ENCODE assay signal across 27 mouse cellular contexts in the genomic region with DNA sequence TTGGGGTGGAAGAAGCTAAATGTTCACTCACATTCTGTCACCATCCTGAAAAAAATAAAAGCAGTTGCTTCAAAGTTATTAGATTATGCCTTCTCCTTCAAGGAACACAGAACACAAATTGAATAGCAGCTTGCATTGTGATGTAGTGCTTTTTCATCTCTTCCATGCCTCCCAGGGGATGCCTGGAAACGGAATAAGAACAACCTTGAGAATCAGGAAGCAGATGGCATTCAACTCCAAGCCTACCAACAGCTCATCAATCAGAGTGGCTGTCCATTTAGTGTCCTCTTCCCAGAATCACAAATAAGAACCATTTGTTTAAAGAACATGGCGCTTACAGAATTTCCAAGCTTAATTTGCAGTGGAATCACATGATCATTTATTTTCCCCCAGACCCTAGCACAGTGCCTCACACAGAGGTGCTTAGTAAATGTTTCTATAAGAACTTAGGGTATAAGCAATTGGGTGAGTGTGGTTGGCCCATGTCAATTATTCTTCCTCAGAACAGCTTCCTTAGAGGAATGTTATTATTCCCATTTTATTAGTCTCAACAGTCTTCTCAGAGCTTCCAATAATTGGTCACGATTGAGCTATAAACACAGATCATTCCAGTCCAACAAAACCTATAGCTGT.
A peak's percentile ranks its signal among the peaks of the same experiment; 100 is the strongest.
DNase-seq lines count a peak whose midpoint lies in the region; ATAC-seq and TF ChIP-seq lines count a peak whose summit lies in the region.
"Had no signal": no experiment of that assay in that cellular context is flagged by ENCODE, and none has a peak within 500 bp of the region (broad histone marks: within the 10 kb centered on the region; RNA-seq: fewer than 3 reads in every experiment).

No protein-coding gene starts in this region.

- 43% methylated on average over 3 of the region's 3 CpGs for WGBS in hindbrain, embryonic 11.5 days
- 71% methylated on average over 3 of the region's 3 CpGs for WGBS in hindbrain, embryonic 10.5 days
- WGBS in midbrain, postnatal 0 days, result 68% methylated on average over 3 of the region's 3 CpGs
- WGBS in midbrain, embryonic 10.5 days, result 83% methylated on average over 3 of the region's 3 CpGs

- H3K4me1 ChIP-seq in hindbrain, embryonic 11.5 days (replicated peaks; ENCODE audit: control insufficient read depth, insufficient read depth, low read length), result no peaks in the 10 kb centered on the region
- H3K4me1 ChIP-seq in hindbrain, embryonic 10.5 days (replicated peaks), result no peaks in the 10 kb centered on the region
- H3K4me1 ChIP-seq in midbrain, postnatal 0 days (ENCODE audit: insufficient read depth, low read length), result no peaks in the 10 kb centered on the region
- H3K4me1 ChIP-seq in midbrain, embryonic 10.5 days, result no peaks in the 10 kb centered on the region
- H3K4me1 ChIP-seq: embryonic facial prominence, embryonic 12.5 days; heart, embryonic 13.5 days; intestine, embryonic 15.5 days; limb, embryonic 15.5 days; liver, embryonic 13.5 days had no signal

- peak; percentile 66; the same call in 1 of the 2 replicates for ATAC-seq in hindbrain, embryonic 11.5 days (ENCODE audit: low FRiP score)
- no peak for ATAC-seq in midbrain, postnatal 0 days (ENCODE audit: low FRiP score)
- ATAC-seq: forebrain, embryonic 14.5 days; intestine, embryonic 15.5 days; midbrain, embryonic 16.5 days had no signal

- intact Hi-C loops in gastrocnemius, postnatal 14 days (cut with DNase I; ENCODE audit: low total_unique reads), result no loop called here

- H3K27ac ChIP-seq in hindbrain, embryonic 11.5 days (ENCODE audit: low read depth, low read length), result no peak overlapping the region
- no peak overlapping the region for H3K27ac ChIP-seq in hindbrain, embryonic 10.5 days
- no peak overlapping the region for H3K27ac ChIP-seq in midbrain, postnatal 0 days (ENCODE audit: low read depth, low read length)
- no peak overlapping the region for H3K27ac ChIP-seq in midbrain, embryonic 10.5 days (replicated peaks)
- H3K27ac ChIP-seq: embryonic facial prominence, embryonic 12.5 days; heart, adult 2 months; heart, embryonic 13.5 days; intestine, embryonic 15.5 days; limb, embryonic 15.5 days; liver, embryonic 13.5 days; macrophage had no signal

- H3K36me3 ChIP-seq in hindbrain, embryonic 11.5 days (ENCODE audit: control insufficient read depth, insufficient read depth, low read length), result no peaks in the 10 kb centered on the region
- H3K36me3 ChIP-seq in hindbrain, embryonic 10.5 days, result no peaks in the 10 kb centered on the region
- H3K36me3 ChIP-seq in midbrain, postnatal 0 days (ENCODE audit: insufficient read depth, low read length), result no peaks in the 10 kb centered on the region
- no peaks in the 10 kb centered on the region for H3K36me3 ChIP-seq in midbrain, embryonic 10.5 days
- H3K36me3 ChIP-seq: embryonic facial prominence, embryonic 12.5 days; heart, embryonic 13.5 days; intestine, embryonic 15.5 days; limb, embryonic 15.5 days; liver, embryonic 13.5 days had no signal

- no peak for TF ChIP-seq CTCF in midbrain, postnatal 0 days (IDR thresholded peaks at IDR 0.05)

- no peaks in the 10 kb centered on the region for H3K9me3 ChIP-seq in hindbrain, embryonic 11.5 days (ENCODE audit: control insufficient read depth, low read length)
- peaks cover 7% of the 10 kb centered on the region; the same call in 1 of the 2 replicates for H3K9me3 ChIP-seq in hindbrain, embryonic 10.5 days
- H3K9me3 ChIP-seq in midbrain, postnatal 0 days (ENCODE audit: low read length), result no peaks in the 10 kb centered on the region
- H3K9me3 ChIP-seq in midbrain, embryonic 10.5 days (replicated peaks), result peaks cover 8% of the 10 kb centered on the region; the same call in 1 of the 2 replicates
- H3K9me3 ChIP-seq: embryonic facial prominence, embryonic 12.5 days; heart, embryonic 13.5 days; intestine, embryonic 15.5 days; limb, embryonic 15.5 days; liver, embryonic 13.5 days had no signal

- no peak overlapping the region for H3K4me2 ChIP-seq in hindbrain, embryonic 11.5 days (replicated peaks; ENCODE audit: low read depth, low read length)
- H3K4me2 ChIP-seq in midbrain, postnatal 0 days (ENCODE audit: low read depth, low read length, poor library complexity, severe bottlenecking), result no peak overlapping the region
- H3K4me2 ChIP-seq: embryonic facial prominence, embryonic 12.5 days; heart, embryonic 13.5 days; intestine, embryonic 15.5 days; limb, embryonic 15.5 days; liver, embryonic 13.5 days had no signal

- H3K9ac ChIP-seq in hindbrain, embryonic 11.5 days (ENCODE audit: low read depth, low read length), result no peak overlapping the region
- no peak overlapping the region for H3K9ac ChIP-seq in midbrain, postnatal 0 days (replicated peaks; ENCODE audit: low read length, poor library complexity, severe bottlenecking)
- H3K9ac ChIP-seq: embryonic facial prominence, embryonic 12.5 days; heart, embryonic 13.5 days; intestine, embryonic 15.5 days; limb, embryonic 15.5 days; liver, embryonic 13.5 days had no signal

- DNase-seq in hindbrain, embryonic 11.5 days (ENCODE audit: low spot score), result peak; percentile 18
- no peak for DNase-seq in hindbrain, embryonic 10.5 days (ENCODE audit: low spot score)
- DNase-seq in midbrain, postnatal 0 days (ENCODE audit: low spot score), result peak; percentile 53
- no peak for DNase-seq in midbrain, embryonic 10.5 days (ENCODE audit: low spot score)
- peak; percentile 54 for DNase-seq in mesoderm, embryonic 11.5 days (ENCODE audit: low read depth, low spot score)
- DNase-seq in kidney, postnatal 10 days, result no peak
- no peak for DNase-seq in gastrocnemius, postnatal 14 days
- DNase-seq: adrenal gland, postnatal 25 days; cerebellum, adult 18-20 months; cerebellum, postnatal 10 days; gastrocnemius, postnatal 25 days; heart, adult 2 months; heart, postnatal 10 days; kidney, adult 2 months; kidney, postnatal 4 days; liver, embryonic 13.5 days; lung, adult 18-20 months; lung, postnatal 10 days; right cerebral cortex, postnatal 4 days had no signal

- no peak overlapping the region for H3K4me3 ChIP-seq in hindbrain, embryonic 11.5 days (ENCODE audit: low read depth, low read length)
- H3K4me3 ChIP-seq in hindbrain, embryonic 10.5 days, result no peak overlapping the region
- no peak overlapping the region for H3K4me3 ChIP-seq in midbrain, postnatal 0 days (ENCODE audit: low read depth, low read length)
- H3K4me3 ChIP-seq in midbrain, embryonic 10.5 days, result no peak overlapping the region
- H3K4me3 ChIP-seq: embryonic facial prominence, embryonic 12.5 days; heart, adult 2 months; heart, embryonic 13.5 days; intestine, embryonic 15.5 days; limb, embryonic 15.5 days; liver, embryonic 13.5 days; myocyte had no signal

- no peaks in the 10 kb centered on the region for H3K27me3 ChIP-seq in hindbrain, embryonic 11.5 days (ENCODE audit: control insufficient read depth, insufficient read depth, low read length)
- H3K27me3 ChIP-seq in hindbrain, embryonic 10.5 days (ENCODE audit: insufficient read depth, poor library complexity, severe bottlenecking), result no peaks in the 10 kb centered on the region
- H3K27me3 ChIP-seq in midbrain, postnatal 0 days (ENCODE audit: insufficient read depth, low read length), result no peaks in the 10 kb centered on the region
- H3K27me3 ChIP-seq in midbrain, embryonic 10.5 days (ENCODE audit: low read depth, poor library complexity, severe bottlenecking), result no peaks in the 10 kb centered on the region
- H3K27me3 ChIP-seq: embryonic facial prominence, embryonic 12.5 days; heart, embryonic 13.5 days; intestine, embryonic 15.5 days; limb, embryonic 15.5 days; liver, embryonic 13.5 days had no signal

Comparison
In these comparisons a context has a peak if more than half of its experiments do, and no peak if none do; other contexts are left out.
1. DNase-seq: peak in hindbrain, embryonic 11.5 days (single experiment), midbrain, postnatal 0 days (single experiment) and mesoderm, embryonic 11.5 days (single experiment); none in hindbrain, embryonic 10.5 days (single experiment), midbrain, embryonic 10.5 days (single experiment), kidney, postnatal 10 days (single experiment) and gastrocnemius, postnatal 14 days (single experiment).